Mouse (Mus musculus): ENCODE results near the gene Cep104. TPM values are rescaled to one million over a fixed set of nuclear protein-coding genes. Genes with fewer than 3 reads are reported as not detected.

The Cep104 gene
- polyA plus RNA-seq, 2 experiments: 3.9 to 5.1 TPM

- Histone ChIP-seq H3K4me1 (replicated peaks; ENCODE audit: control insufficient read depth in 2 of 2, insufficient read depth in 2 of 2, low read length in 1 of 2) (peaks cover under 1 to 6% of the 10 kb centered on the region in 2 experiments; a peak in 3 of 4 replicates), H3K4me3 (ENCODE audit: insufficient read depth in 1 of 2, low read depth in 2 of 2, low read length in 2 of 2) (no peak overlapping the region), H3K4me2 (ENCODE audit: low read depth) (no peak overlapping the region), H3K9me3 (ENCODE audit: control insufficient read depth, low read length) (no peaks in the 10 kb centered on the region), H3K27ac (no peak overlapping the region), H3K27me3 (ENCODE audit: control insufficient read depth, insufficient read depth, low read length) (no peaks in the 10 kb centered on the region), H3K9ac (replicated peaks) (no peak overlapping the region), H3K36me3 (replicated peaks; ENCODE audit: control insufficient read depth, insufficient read depth, low read depth) (no peaks in the 10 kb centered on the region)
- no peak for TF ChIP-seq EP300 (IDR thresholded peaks at IDR 0.05; ENCODE audit: low read depth)
- no peak for TF ChIP-seq CTCF (IDR thresholded peaks at IDR 0.05; ENCODE audit: low read depth)
- WGBS (ENCODE audit: insufficient replicate concordance): 79% methylated on average over 6 of the region's 6 CpGs
- ATAC-seq (ENCODE audit: insufficient read depth): no peak
- DNase-seq (ENCODE audit: low read depth in 3 of 3, low spot score in 3 of 3): no peak
Observed at GRCm38 (mm10) chr4:154006264-154006663, 31.3 kb downstream of the Cep104 start.

GRCm38 (mm10) chr4:154007759-154008158, 32.8 kb downstream of the Cep104 start:
- H3K4me3 ChIP-seq (ENCODE audit: insufficient read depth in 1 of 2, low read depth in 2 of 2, low read length in 2 of 2): no peak overlapping the region
- H3K4me2 ChIP-seq (ENCODE audit: low read depth): no peak overlapping the region
- no peaks in the 10 kb centered on the region for H3K27me3 ChIP-seq (ENCODE audit: control insufficient read depth, insufficient read depth, low read length)
- no peak for ATAC-seq (ENCODE audit: insufficient read depth)
- H3K4me1 ChIP-seq (replicated peaks; ENCODE audit: control insufficient read depth in 2 of 2, insufficient read depth in 2 of 2, low read length in 1 of 2): peaks cover 5 to 9% of the 10 kb centered on the region in 2 experiments
- TF ChIP-seq CTCF (IDR thresholded peaks at IDR 0.05; ENCODE audit: low read depth): no peak
- TF ChIP-seq EP300 (IDR thresholded peaks at IDR 0.05; ENCODE audit: low read depth): no peak
- no peak overlapping the region for H3K27ac ChIP-seq
- H3K9me3 ChIP-seq (ENCODE audit: control insufficient read depth, low read length): no peaks in the 10 kb centered on the region
- H3K9ac ChIP-seq (replicated peaks): no peak overlapping the region
- no peaks in the 10 kb centered on the region for H3K36me3 ChIP-seq (replicated peaks; ENCODE audit: control insufficient read depth, insufficient read depth, low read depth)
- no peak for DNase-seq (ENCODE audit: low read depth in 3 of 3, low spot score in 3 of 3)
- 69% methylated on average over 4 of the region's 4 CpGs for WGBS (ENCODE audit: insufficient replicate concordance)

GRCm38 (mm10) chr4:154010907-154011645, 36.1 kb downstream of the Cep104 start:
- no peaks in the 10 kb centered on the region for H3K9me3 ChIP-seq (ENCODE audit: control insufficient read depth, low read length)
- peak; percentile 60 for ATAC-seq (ENCODE audit: insufficient read depth)
- H3K4me1 ChIP-seq (replicated peaks; ENCODE audit: control insufficient read depth in 2 of 2, insufficient read depth in 2 of 2, low read length in 1 of 2): peaks cover 16 to 22% of the 10 kb centered on the region in 2 experiments
- no peak for TF ChIP-seq CTCF (IDR thresholded peaks at IDR 0.05; ENCODE audit: low read depth)
- peak overlapping the region; percentile 50 for H3K27ac ChIP-seq
- DNase-seq (ENCODE audit: low read depth in 3 of 3, low spot score in 3 of 3): no peak
- H3K9ac ChIP-seq (replicated peaks): peak overlapping the region; percentile 93
- peak overlapping the region; percentile 75 to 98 for H3K4me3 ChIP-seq (ENCODE audit: insufficient read depth in 1 of 2, low read depth in 2 of 2, low read length in 2 of 2)
- H3K4me2 ChIP-seq (ENCODE audit: low read depth): peak overlapping the region; percentile 82
- WGBS (ENCODE audit: insufficient replicate concordance): 27% methylated on average over 13 of the region's 13 CpGs
- H3K27me3 ChIP-seq (ENCODE audit: control insufficient read depth, insufficient read depth, low read length): no peaks in the 10 kb centered on the region
- H3K36me3 ChIP-seq (replicated peaks; ENCODE audit: control insufficient read depth, insufficient read depth, low read depth): peaks cover 22% of the 10 kb centered on the region

DNA sequence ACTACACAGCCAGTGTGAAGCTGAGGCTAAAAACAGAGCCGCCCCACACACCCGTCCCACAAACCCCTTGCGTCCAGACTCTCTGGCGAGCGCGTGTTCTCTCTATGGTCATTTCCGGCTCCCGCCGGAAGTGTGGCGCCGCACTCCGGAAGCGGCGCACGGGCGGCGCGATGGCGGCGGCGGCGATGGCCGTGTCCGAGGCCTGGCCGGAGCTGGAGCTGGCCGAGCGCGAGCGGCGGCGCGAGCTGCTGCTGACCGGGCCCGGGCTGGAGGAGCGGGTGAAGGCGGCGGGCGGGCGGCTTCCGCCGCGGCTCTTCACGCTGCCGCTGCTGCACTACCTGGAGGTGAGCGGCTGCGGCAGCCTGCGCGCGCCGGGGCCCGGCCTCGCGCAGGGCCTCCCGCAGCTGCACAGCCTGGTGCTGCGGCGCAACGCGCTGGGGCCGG, 36.7 kb downstream of the Cep104 start, which contains the start of gene Lrrc47:
Gene Lrrc47, plus strand, starts transcription at position 86 of the 444 bp plus-strand sequence.
- ATAC-seq (ENCODE audit: insufficient read depth): peak; percentile 91
- TF ChIP-seq EP300 (IDR thresholded peaks at IDR 0.05; ENCODE audit: low read depth): no peak
- no peak for TF ChIP-seq CTCF (IDR thresholded peaks at IDR 0.05; ENCODE audit: low read depth)
- Histone ChIP-seq H3K4me3 (ENCODE audit: insufficient read depth in 1 of 2, low read depth in 2 of 2, low read length in 2 of 2) (peak within 1 kb of the TSS; percentile 75 to 98), H3K4me2 (ENCODE audit: low read depth) (peak within 1 kb of the TSS; percentile 82), H3K36me3 (replicated peaks; ENCODE audit: control insufficient read depth, insufficient read depth, low read depth) (peaks cover 26% of the 10 kb centered on the region), H3K4me1 (replicated peaks; ENCODE audit: control insufficient read depth in 2 of 2, insufficient read depth in 2 of 2, low read length in 1 of 2) (peaks cover 16 to 22% of the 10 kb centered on the region in 2 experiments), H3K9ac (replicated peaks) (peak within 1 kb of the TSS; percentile 93), H3K9me3 (ENCODE audit: control insufficient read depth, low read length) (no peaks in the 10 kb centered on the region), H3K27me3 (ENCODE audit: control insufficient read depth, insufficient read depth, low read length) (no peaks in the 10 kb centered on the region), H3K27ac (peak within 1 kb of the TSS; percentile 50)
- WGBS (ENCODE audit: insufficient replicate concordance): under 1% methylated on average over 59 of the region's 59 CpGs
- peak; percentile 60 to 68 (median 68) for DNase-seq (ENCODE audit: low read depth in 3 of 3, low spot score in 3 of 3)

- H3K27ac ChIP-seq: peak overlapping the region; percentile 13; the same call in 1 of the 2 replicates
- peak overlapping the region; percentile 82 for H3K4me2 ChIP-seq (ENCODE audit: low read depth)
- no peaks in the 10 kb centered on the region for H3K27me3 ChIP-seq (ENCODE audit: control insufficient read depth, insufficient read depth, low read length)
- WGBS (ENCODE audit: insufficient replicate concordance): under 1% methylated on average over 55 of the region's 55 CpGs
- TF ChIP-seq CTCF (IDR thresholded peaks at IDR 0.05; ENCODE audit: low read depth) (no peak), EP300 (IDR thresholded peaks at IDR 0.05; ENCODE audit: low read depth) (no peak)
- peaks cover 16 to 22% of the 10 kb centered on the region in 2 experiments for H3K4me1 ChIP-seq (replicated peaks; ENCODE audit: control insufficient read depth in 2 of 2, insufficient read depth in 2 of 2, low read length in 1 of 2)
- ATAC-seq (ENCODE audit: insufficient read depth) (no peak), DNase-seq (ENCODE audit: low read depth in 3 of 3, low spot score in 3 of 3) (no peak)
- peak overlapping the region; percentile 75 to 98 for H3K4me3 ChIP-seq (ENCODE audit: insufficient read depth in 1 of 2, low read depth in 2 of 2, low read length in 2 of 2)
- peak overlapping the region; percentile 93 for H3K9ac ChIP-seq (replicated peaks)
- peaks cover 32% of the 10 kb centered on the region for H3K36me3 ChIP-seq (replicated peaks; ENCODE audit: control insufficient read depth, insufficient read depth, low read depth)
- no peaks in the 10 kb centered on the region for H3K9me3 ChIP-seq (ENCODE audit: control insufficient read depth, low read length)
Observed at GRCm38 (mm10) chr4:154012132-154012882, 37.3 kb downstream of the Cep104 start.

Data from liver, embryonic 14.5 days (tissue).